Mouse (Mus musculus): ENCODE results near the gene Smpd2.
"Not testable (repeated sequence)": the region's sequence is repeated elsewhere in the genome, so short reads cannot be mapped to it uniquely, and the experiment has no call there.

Smpd2 gene

GRCm38 (mm10) chr10:41505446-41505845, 15.3 kb upstream of the Smpd2 start:
- not testable (repeated sequence) for H3K4me3 ChIP-seq (replicated peaks; ENCODE audit: low read length); H3K36me3 ChIP-seq (ENCODE audit: insufficient read depth, low read length); H3K9me3 ChIP-seq (ENCODE audit: low read length); H3K27me3 ChIP-seq (ENCODE audit: insufficient read depth, low read length)
- peaks cover 37% of the 10 kb centered on the region for H3K4me1 ChIP-seq (replicated peaks; ENCODE audit: low read depth, low read length)
- TF ChIP-seq CTCF (conservative IDR thresholded peaks at IDR 0.05; ENCODE audit: low read length): peak; percentile 43

- Histone ChIP-seq H3K9me3 (ENCODE audit: low read length) (no peaks in the 10 kb centered on the region), H3K27me3 (ENCODE audit: insufficient read depth, low read length) (no peaks in the 10 kb centered on the region), H3K36me3 (ENCODE audit: insufficient read depth, low read length) (no peaks in the 10 kb centered on the region), H3K4me3 (replicated peaks; ENCODE audit: low read length) (no peak overlapping the region), H3K4me1 (replicated peaks; ENCODE audit: low read depth, low read length) (peaks cover 37% of the 10 kb centered on the region)
- TF ChIP-seq CTCF (conservative IDR thresholded peaks at IDR 0.05; ENCODE audit: low read length) (no peak), NANOG (IDR thresholded peaks at IDR 0.05; ENCODE audit: borderline replicate concordance, low read length) (no peak)
Measured at GRCm38 (mm10) chr10:41504996-41505395, 14.8 kb upstream of the Smpd2 start.

- no peak for TF ChIP-seq CTCF (conservative IDR thresholded peaks at IDR 0.05; ENCODE audit: low read length)
- TF ChIP-seq NANOG (IDR thresholded peaks at IDR 0.05; ENCODE audit: borderline replicate concordance, low read length): no peak
- no peak for TF ChIP-seq POU5F1 (IDR thresholded peaks at IDR 0.05; ENCODE audit: borderline replicate concordance, low read length)
Measured at GRCm38 (mm10) chr10:41500941-41501340, 10.8 kb upstream of the Smpd2 start.

GRCm38 (mm10) chr10:41491111-41491510, 942 bp upstream of the Smpd2 start:
- Histone ChIP-seq H3K9me3 (ENCODE audit: low read length) (no peaks in the 10 kb centered on the region), H3K36me3 (ENCODE audit: insufficient read depth, low read length) (peaks cover 30% of the 10 kb centered on the region), H3K4me1 (replicated peaks; ENCODE audit: low read depth, low read length) (peaks cover 35% of the 10 kb centered on the region), H3K4me3 (replicated peaks; ENCODE audit: low read length) (no peak overlapping the region), H3K27me3 (ENCODE audit: insufficient read depth, low read length) (no peaks in the 10 kb centered on the region)
- no peak for TF ChIP-seq NANOG (IDR thresholded peaks at IDR 0.05; ENCODE audit: borderline replicate concordance, low read length)

More at GRCm38 (mm10) chr10:41500941-41501340, 10.8 kb upstream of the Smpd2 start:
- no peaks in the 10 kb centered on the region for H3K9me3 ChIP-seq (ENCODE audit: low read length)
- H3K4me1 ChIP-seq (replicated peaks; ENCODE audit: low read depth, low read length): peaks cover 21% of the 10 kb centered on the region
- no peaks in the 10 kb centered on the region for H3K27me3 ChIP-seq (ENCODE audit: insufficient read depth, low read length)
- no peaks in the 10 kb centered on the region for H3K36me3 ChIP-seq (ENCODE audit: insufficient read depth, low read length)
- H3K4me3 ChIP-seq (replicated peaks; ENCODE audit: low read length): no peak overlapping the region

- peaks cover 37% of the 10 kb centered on the region for H3K36me3 ChIP-seq (ENCODE audit: insufficient read depth, low read length)
- peak overlapping the region; percentile 87 for H3K4me3 ChIP-seq (replicated peaks; ENCODE audit: low read length)
- no peaks in the 10 kb centered on the region for H3K9me3 ChIP-seq (ENCODE audit: low read length)
- H3K4me1 ChIP-seq (replicated peaks; ENCODE audit: low read depth, low read length): peaks cover 35% of the 10 kb centered on the region
- no peak for TF ChIP-seq POU5F1 (IDR thresholded peaks at IDR 0.05; ENCODE audit: borderline replicate concordance, low read length)
- no peak for TF ChIP-seq NANOG (IDR thresholded peaks at IDR 0.05; ENCODE audit: borderline replicate concordance, low read length)
- TF ChIP-seq CTCF (conservative IDR thresholded peaks at IDR 0.05; ENCODE audit: low read length): no peak
- no peaks in the 10 kb centered on the region for H3K27me3 ChIP-seq (ENCODE audit: insufficient read depth, low read length)
Measured at GRCm38 (mm10) chr10:41490518-41490873, 327 bp upstream of the Smpd2 start.

- no peak for TF ChIP-seq POU5F1 (IDR thresholded peaks at IDR 0.05; ENCODE audit: borderline replicate concordance, low read length)
- TF ChIP-seq NANOG (IDR thresholded peaks at IDR 0.05; ENCODE audit: borderline replicate concordance, low read length): no peak
- no peak for TF ChIP-seq CTCF (conservative IDR thresholded peaks at IDR 0.05; ENCODE audit: low read length)
- no peaks in the 10 kb centered on the region for H3K27me3 ChIP-seq (ENCODE audit: insufficient read depth, low read length)
- H3K9me3 ChIP-seq (ENCODE audit: low read length): no peaks in the 10 kb centered on the region
- H3K4me3 ChIP-seq (replicated peaks; ENCODE audit: low read length): peak overlapping the region; percentile 87
- H3K4me1 ChIP-seq (replicated peaks; ENCODE audit: low read depth, low read length): peaks cover 35% of the 10 kb centered on the region
- H3K36me3 ChIP-seq (ENCODE audit: insufficient read depth, low read length): peaks cover 49% of the 10 kb centered on the region
Measured at GRCm38 (mm10) chr10:41489294-41489693, 875 bp downstream of the Smpd2 start.

GRCm38 (mm10) chr10:41488877-41489276, 1.3 kb downstream of the Smpd2 start:
- TF ChIP-seq POU5F1 (IDR thresholded peaks at IDR 0.05; ENCODE audit: borderline replicate concordance, low read length): no peak
- no peak for TF ChIP-seq CTCF (conservative IDR thresholded peaks at IDR 0.05; ENCODE audit: low read length)
- no peak for TF ChIP-seq NANOG (IDR thresholded peaks at IDR 0.05; ENCODE audit: borderline replicate concordance, low read length)
- Histone ChIP-seq H3K9me3 (ENCODE audit: low read length) (no peaks in the 10 kb centered on the region), H3K36me3 (ENCODE audit: insufficient read depth, low read length) (peaks cover 53% of the 10 kb centered on the region), H3K4me1 (replicated peaks; ENCODE audit: low read depth, low read length) (peaks cover 35% of the 10 kb centered on the region), H3K4me3 (replicated peaks; ENCODE audit: low read length) (peak overlapping the region; percentile 87), H3K27me3 (ENCODE audit: insufficient read depth, low read length) (no peaks in the 10 kb centered on the region)

GRCm38 (mm10) chr10:41486506-41487170, 3.5 kb downstream of the Smpd2 start:
- H3K36me3 ChIP-seq (ENCODE audit: insufficient read depth, low read length): peaks cover 75% of the 10 kb centered on the region
- peaks cover 45% of the 10 kb centered on the region for H3K4me1 ChIP-seq (replicated peaks; ENCODE audit: low read depth, low read length)
- H3K4me3 ChIP-seq (replicated peaks; ENCODE audit: low read length): no peak overlapping the region
- no peaks in the 10 kb centered on the region for H3K27me3 ChIP-seq (ENCODE audit: insufficient read depth, low read length)
- TF ChIP-seq CTCF (conservative IDR thresholded peaks at IDR 0.05; ENCODE audit: low read length) (no peak), NANOG (IDR thresholded peaks at IDR 0.05; ENCODE audit: borderline replicate concordance, low read length) (no peak), POU5F1 (IDR thresholded peaks at IDR 0.05; ENCODE audit: borderline replicate concordance, low read length) (no peak)
- no peaks in the 10 kb centered on the region for H3K9me3 ChIP-seq (ENCODE audit: low read length)

- peaks cover 53% of the 10 kb centered on the region for H3K4me1 ChIP-seq (replicated peaks; ENCODE audit: low read depth, low read length)
- H3K36me3 ChIP-seq (ENCODE audit: insufficient read depth, low read length): peaks cover 79% of the 10 kb centered on the region
- TF ChIP-seq POU5F1 (IDR thresholded peaks at IDR 0.05; ENCODE audit: borderline replicate concordance, low read length) (no peak), CTCF (conservative IDR thresholded peaks at IDR 0.05; ENCODE audit: low read length) (no peak), NANOG (IDR thresholded peaks at IDR 0.05; ENCODE audit: borderline replicate concordance, low read length) (no peak)
- H3K4me3 ChIP-seq (replicated peaks; ENCODE audit: low read length): no peak overlapping the region
- H3K27me3 ChIP-seq (ENCODE audit: insufficient read depth, low read length): no peaks in the 10 kb centered on the region
- H3K9me3 ChIP-seq (ENCODE audit: low read length): no peaks in the 10 kb centered on the region
Measured at GRCm38 (mm10) chr10:41485778-41486177, 4.4 kb downstream of the Smpd2 start.
